Mouse (Mus musculus) cerebellum, postnatal 4 days (tissue): Measurements from ENCODE around the gene Ikzf1.

ENCODE experiments used
- DNase-seq, 2 experiments: peaks; one replicate each; pipeline ENCODE4 v3.0.0; 2022; ENCODE audit warnings: low spot score in 2 of 2, mixed read lengths in 1 of 2

Gene Ikzf1

GRCm38 (mm10) chr11:11684930-11685852 lies at the start of gene Ikzf1:
TSS of gene Ikzf1 (plus strand) at chr11:11685003.
- DNase-seq: no peak

- no peak for DNase-seq
These were observed 40.5 kb upstream of the Ikzf1 start for GRCm38 (mm10) chr11:11644303-11644702.

- no peak for DNase-seq
These were observed 28.4 kb upstream of the Ikzf1 start for GRCm38 (mm10) chr11:11656388-11656787.

- DNase-seq: no peak
These were observed 27.7 kb upstream of the Ikzf1 start for GRCm38 (mm10) chr11:11656995-11657530.

- DNase-seq: no peak
These were observed 27.2 kb upstream of the Ikzf1 start for GRCm38 (mm10) chr11:11657634-11658033.

GRCm38 (mm10) chr11:11658834-11659233 lies 26.0 kb upstream of the Ikzf1 start:
- DNase-seq: no peak

- no peak for DNase-seq
These were observed 24.2 kb upstream of the Ikzf1 start for GRCm38 (mm10) chr11:11660651-11661050.

GRCm38 (mm10) chr11:11667254-11667921 lies 17.4 kb upstream of the Ikzf1 start:
- DNase-seq: no peak

GRCm38 (mm10) chr11:11667922-11668290 lies 16.9 kb upstream of the Ikzf1 start:
- DNase-seq: no peak

- DNase-seq: no peak
These were observed 11.8 kb upstream of the Ikzf1 start for GRCm38 (mm10) chr11:11672974-11673373.

- no peak for DNase-seq
These were observed 9.7 kb upstream of the Ikzf1 start for GRCm38 (mm10) chr11:11675063-11675462.

- DNase-seq: no peak
These were observed 8.6 kb upstream of the Ikzf1 start for GRCm38 (mm10) chr11:11676068-11676741.

- DNase-seq: no peak
These were observed 7.6 kb upstream of the Ikzf1 start for GRCm38 (mm10) chr11:11677165-11677564.

GRCm38 (mm10) chr11:11678972-11679371 lies 5.8 kb upstream of the Ikzf1 start:
- no peak for DNase-seq

- DNase-seq: no peak
These were observed 510 bp upstream of the Ikzf1 start for GRCm38 (mm10) chr11:11684056-11684929.

GRCm38 (mm10) chr11:11685853-11686395 lies 1.1 kb downstream of the Ikzf1 start:
- DNase-seq: peak in 1 of 2 experiments; percentile 11

GRCm38 (mm10) chr11:11686569-11687051 lies 1.8 kb downstream of the Ikzf1 start:
- no peak for DNase-seq

GRCm38 (mm10) chr11:11687551-11688185 lies 2.9 kb downstream of the Ikzf1 start:
- DNase-seq: no peak

GRCm38 (mm10) chr11:11688766-11689330 lies 4.0 kb downstream of the Ikzf1 start:
- no peak for DNase-seq

- DNase-seq: no peak
These were observed 4.9 kb downstream of the Ikzf1 start for GRCm38 (mm10) chr11:11689701-11690058.
